Mouse (Mus musculus) heart, adult 2 months (tissue): ENCODE data around the gene Nfam1. TPM values are rescaled to one million over a fixed set of nuclear protein-coding genes. Genes with fewer than 3 reads are reported as not detected.

Source experiments
- DNase-seq, 2 experiments: peaks; one replicate each; pipeline ENCODE4 v3.0.0; 2021
- H3K27ac ChIP-seq: fragments of 200-600 bp; 2 replicates; pipeline ENCODE4 v1.8.1; 2022
- H3K27me3 ChIP-seq: fragments of 200-500 bp; 2 replicates; pipeline ENCODE4 v1.6.1; 2012; ENCODE audit warnings: mild to moderate bottlenecking, low read length, inconsistent platforms, mixed read lengths; ENCODE audit not compliant: control insufficient read depth, insufficient read depth
- H3K36me3 ChIP-seq: fragments of 200-500 bp; 2 replicates; pipeline ENCODE4 v1.6.1; 2012; ENCODE audit warnings: low read length, inconsistent platforms; ENCODE audit not compliant: control insufficient read depth, insufficient read depth
- H3K4me1 ChIP-seq: fragments of 200-500 bp; 2 replicates; pipeline ENCODE4 v1.6.1; 2011; ENCODE audit warnings: low read length; ENCODE audit not compliant: control insufficient read depth, insufficient read depth
- H3K4me3 ChIP-seq: fragments of 200-600 bp; 2 replicates; pipeline ENCODE4 v1.8.1; 2022
- H3K79me2 ChIP-seq: fragments of 200-500 bp; replicated peaks from 2 replicates; pipeline ENCODE4 v1.6.1; 2012; ENCODE audit warnings: mild to moderate bottlenecking, inconsistent platforms, low read length, moderate library complexity, mixed read lengths; ENCODE audit not compliant: control insufficient read depth, insufficient read depth
- H3K9ac ChIP-seq: fragments of 200-500 bp; 2 replicates; pipeline ENCODE4 v1.6.1; 2012; ENCODE audit warnings: low read depth, mild to moderate bottlenecking, control low read depth, inconsistent platforms, low read length, mixed read lengths
- CTCF ChIP-seq: fragments of 200-600 bp; IDR thresholded peaks from 2 replicates; pipeline ENCODE4 v1.8.1; 2022; ENCODE audit warnings: antibody characterized with exemption, mild to moderate bottlenecking, moderate library complexity
- EP300 ChIP-seq: fragments of 200-500 bp; IDR thresholded peaks from 2 replicates; pipeline ENCODE4 v1.6.1; 2011; ENCODE audit warnings: low read depth, low read length, control low read depth; ENCODE audit not compliant: insufficient read depth
- POLR2A ChIP-seq: fragments of 200-500 bp; IDR thresholded peaks from 2 replicates; pipeline ENCODE4 v1.6.1; 2011; ENCODE audit warnings: mild to moderate bottlenecking, low read depth, low read length, control low read depth; ENCODE audit not compliant: insufficient read depth
- WGBS: fragments of 180-500 bp; shearing (Covaris S2); methylation state at CpG from one replicate; pipeline ENCODE4 v1.1.7; 2018; 5-methylcytosine and 5-hydroxymethylcytosine counted together
- intact Hi-C: fragments of 180-260 bp; cut with DNase I; formaldehyde crosslinking; loops from one replicate; pipeline ENCODE4 v1.15.1; 2025
- polyA plus RNA-seq: library from polyadenylated mRNA; depleted of rRNA; stranded (reverse); fragments of >200 nt; gene quantifications from 2 replicates; pipeline ENCODE4 v1.2.3, GENCODE M21; 2012
- total RNA-seq, 2 experiments: library from RNA; stranded (reverse); gene quantifications; 2 replicates each; pipeline ENCODE4 v1.2.3; 2021

The Nfam1 gene
- total and polyA plus RNA-seq, 3 experiments = 2.4 to 3.9 (median 2.6) TPM

GRCm38 (mm10) chr15:82968449-82968848 lies 64.7 kb downstream of the Nfam1 start:
- TF ChIP-seq CTCF (no peak), POLR2A (no peak), EP300 (no peak)
- no peaks in the 10 kb centered on the region for H3K36me3 ChIP-seq
- no peaks in the 10 kb centered on the region for H3K27me3 ChIP-seq
- H3K79me2 ChIP-seq = no peaks in the 10 kb centered on the region
- no peak overlapping the region for H3K27ac ChIP-seq
- intact Hi-C loops = no loop called here
- H3K9ac ChIP-seq = no peak overlapping the region
- DNase-seq = no peak
- H3K4me3 ChIP-seq = no peak overlapping the region
- no peaks in the 10 kb centered on the region for H3K4me1 ChIP-seq
- WGBS = 10% methylated on average over 22 of the region's 22 CpGs

DNA sequence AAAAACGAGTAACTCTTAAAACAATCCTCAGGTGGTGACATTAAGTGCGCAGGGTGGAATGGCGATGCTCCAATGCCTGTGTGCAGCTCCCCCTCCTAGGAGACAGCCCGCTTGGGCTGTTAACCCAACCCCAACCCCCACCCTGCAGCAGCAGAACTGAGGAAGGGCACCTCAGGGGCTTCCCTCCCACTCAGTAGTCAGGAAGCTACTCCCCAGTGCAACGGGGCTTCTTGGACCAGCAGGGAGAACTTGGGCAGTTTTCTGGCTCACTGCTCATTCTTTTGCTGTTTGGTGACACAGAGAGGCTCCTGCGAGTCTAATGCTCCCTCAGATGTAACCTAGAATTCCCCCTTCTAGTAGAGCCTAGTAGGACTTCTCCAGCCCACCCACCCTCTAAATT lies 65.2 kb downstream of the Nfam1 start:
- intact Hi-C loops = no loop called here
- 49% methylated on average over 6 of the region's 6 CpGs for WGBS
- no peak for TF ChIP-seq POLR2A
- no peak for TF ChIP-seq EP300
- TF ChIP-seq CTCF = no peak

GRCm38 (mm10) chr15:82964266-82964825 lies 68.8 kb downstream of the Nfam1 start:
- 85% methylated on average over 14 of the region's 14 CpGs for WGBS
- intact Hi-C loops = no loop called here
- no peak for DNase-seq
- Histone ChIP-seq H3K4me1 (no peaks in the 10 kb centered on the region), H3K27me3 (0 out of 2 replicates have a peak, but pooled peaks cover 2% of the 10 kb centered on the region), H3K9ac (no peak overlapping the region), H3K79me2 (no peaks in the 10 kb centered on the region), H3K4me3 (no peak overlapping the region), H3K36me3 (no peaks in the 10 kb centered on the region), H3K27ac (no peak overlapping the region)
- TF ChIP-seq EP300 (no peak), CTCF (no peak), POLR2A (no peak)

More for the DNA sequence above, 65.2 kb downstream of the Nfam1 start:
- H3K79me2 ChIP-seq = no peaks in the 10 kb centered on the region
- no peaks in the 10 kb centered on the region for H3K36me3 ChIP-seq
- no peak overlapping the region for H3K27ac ChIP-seq
- no peak overlapping the region for H3K4me3 ChIP-seq
- 0 out of 2 replicates have a peak, but pooled peaks cover 2% of the 10 kb centered on the region for H3K27me3 ChIP-seq
- no peak for DNase-seq
- no peak overlapping the region for H3K9ac ChIP-seq
- H3K4me1 ChIP-seq = no peaks in the 10 kb centered on the region

DNA sequence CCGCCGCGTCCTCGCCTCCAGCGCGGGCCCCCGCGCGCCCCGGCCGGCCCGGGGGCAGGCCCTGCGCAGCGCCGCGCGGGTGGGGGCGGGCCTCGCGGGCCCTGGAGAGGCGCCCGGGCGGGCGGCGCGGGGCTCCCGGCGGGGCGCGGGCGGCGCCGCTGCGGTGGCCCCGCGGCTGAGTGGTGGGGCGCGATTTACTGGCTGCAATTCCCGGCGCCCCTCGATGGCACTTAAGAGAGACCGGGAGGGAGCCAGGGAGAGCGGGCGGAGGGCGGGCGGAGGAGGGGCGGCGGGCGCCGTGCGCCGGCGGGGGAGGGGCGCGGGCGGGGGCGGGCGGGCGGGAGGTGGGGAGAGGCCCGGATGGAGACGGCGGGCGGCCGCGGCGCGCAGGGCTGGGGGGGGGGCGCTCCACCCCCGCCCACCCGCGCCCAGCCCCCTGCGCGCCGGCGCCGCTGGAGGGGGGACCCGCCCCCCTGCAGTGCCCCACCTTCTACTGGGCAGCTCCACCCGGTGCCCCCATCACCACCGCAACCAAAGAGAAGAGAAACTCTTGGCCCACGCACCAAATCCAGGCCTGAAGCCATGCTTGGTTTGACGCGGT lies 69.5 kb downstream of the Nfam1 start:
- WGBS = 15% methylated on average over 15 of the region's 82 CpGs
- Histone ChIP-seq H3K9ac (0 out of 2 replicates have a peak overlapping the region, but pooled peaks have one; percentile 42), H3K79me2 (no peaks in the 10 kb centered on the region), H3K4me3 (no peak overlapping the region), H3K27me3 (0 out of 2 replicates have a peak, but pooled peaks cover 2% of the 10 kb centered on the region), H3K36me3 (no peaks in the 10 kb centered on the region), H3K27ac (no peak overlapping the region), H3K4me1 (no peaks in the 10 kb centered on the region)
- DNase-seq = peak in 1 of 2 experiments; percentile 41
- intact Hi-C loops = no loop called here
- TF ChIP-seq EP300 = no peak

GRCm38 (mm10) chr15:82963090-82963489 lies 70.0 kb downstream of the Nfam1 start:
- Histone ChIP-seq H3K4me3 (peak overlapping the region; percentile 30), H3K79me2 (no peaks in the 10 kb centered on the region), H3K9ac (peak overlapping the region; percentile 50; the same call in 1 of the 2 replicates), H3K27ac (no peak overlapping the region), H3K36me3 (no peaks in the 10 kb centered on the region), H3K4me1 (no peaks in the 10 kb centered on the region), H3K27me3 (0 out of 2 replicates have a peak, but pooled peaks cover 2% of the 10 kb centered on the region)
- 6% methylated on average over 39 of the region's 39 CpGs for whole genome bisulfite sequencing
- TF ChIP-seq EP300 (no peak), CTCF (no peak), POLR2A (no peak)
- DNase-seq = no peak
- intact Hi-C loops = no loop called here

DNA sequence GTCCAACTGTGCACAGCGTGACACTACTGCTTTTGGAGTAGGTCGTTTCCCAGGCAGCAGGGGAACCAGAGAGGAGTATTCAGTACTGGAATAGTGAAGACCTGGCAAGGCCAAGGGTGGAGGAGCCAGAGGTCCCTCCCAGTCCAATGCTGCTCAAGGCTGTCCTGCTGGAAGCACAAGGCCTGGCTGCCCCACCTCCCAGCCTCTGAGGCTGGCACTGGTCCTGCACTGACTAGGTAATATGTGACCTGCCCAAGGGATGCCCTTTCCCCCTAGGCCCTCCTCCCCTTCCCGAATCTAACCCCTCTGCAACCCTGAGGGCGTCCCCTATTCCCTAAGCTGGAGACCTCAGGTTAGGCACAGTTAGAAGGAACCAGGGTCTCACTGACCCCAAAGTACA lies 70.6 kb downstream of the Nfam1 start:
- no peak overlapping the region for H3K4me3 ChIP-seq
- H3K36me3 ChIP-seq = no peaks in the 10 kb centered on the region
- TF ChIP-seq CTCF = no peak
- TF ChIP-seq EP300 = no peak
- TF ChIP-seq POLR2A = no peak
- 0 out of 2 replicates have a peak, but pooled peaks cover 2% of the 10 kb centered on the region for H3K27me3 ChIP-seq
- no peaks in the 10 kb centered on the region for H3K4me1 ChIP-seq
- no peak for DNase-seq
- 56% methylated on average over 4 of the region's 4 CpGs for WGBS
- H3K79me2 ChIP-seq = no peaks in the 10 kb centered on the region
- no peak overlapping the region for H3K27ac ChIP-seq
- no peak overlapping the region for H3K9ac ChIP-seq
- intact Hi-C loops = no loop called here
